Mouse (Mus musculus) B cell, adult 2 months (primary cell): ENCODE measurements at regions not wholly inside any gene's neighbourhood (a gene's known extent, or its start where the extent isn't known, plus 50 kb on each side); places are given as distances from the start of the nearest gene placed in this dataset.
A peak's percentile ranks its signal among the peaks of the same experiment; 100 is the strongest.

Source experiments
- DNase-seq, 2 experiments: peaks; one replicate each; pipeline ENCODE4 v3.0.0; 2022

GRCm38 (mm10) chr9:50395543-50395942 lies 50.8 kb upstream of the Rpl10-ps3 start:
- DNase-seq: no peak

DNA sequence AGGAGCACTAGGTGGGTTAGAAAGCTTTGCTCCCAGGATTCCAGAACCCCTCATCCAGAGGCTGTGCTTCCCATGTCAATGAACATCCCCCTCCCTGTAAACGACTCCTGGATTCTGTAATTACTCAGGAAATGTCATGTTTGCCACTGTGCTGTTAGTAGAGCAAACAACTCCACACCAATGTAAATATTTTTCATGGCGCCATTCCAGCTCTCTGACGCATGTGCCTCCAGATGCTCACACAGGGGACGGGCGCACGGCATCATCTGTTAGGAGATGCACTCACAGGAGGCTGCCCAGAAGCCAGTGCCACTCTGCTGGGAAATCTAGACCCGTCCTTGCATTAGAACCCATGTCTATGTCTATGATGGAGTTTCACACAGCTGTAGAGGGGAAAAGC lies 51.3 kb upstream of the Rpl10-ps3 start:
- DNase-seq: no peak

- DNase-seq: no peak
Observed at GRCm38 (mm10) chr9:50408396-50408795, 63.6 kb upstream of the Rpl10-ps3 start.

GRCm38 (mm10) chr9:50408845-50409244 lies 64.1 kb upstream of the Rpl10-ps3 start:
- DNase-seq: no peak

DNA sequence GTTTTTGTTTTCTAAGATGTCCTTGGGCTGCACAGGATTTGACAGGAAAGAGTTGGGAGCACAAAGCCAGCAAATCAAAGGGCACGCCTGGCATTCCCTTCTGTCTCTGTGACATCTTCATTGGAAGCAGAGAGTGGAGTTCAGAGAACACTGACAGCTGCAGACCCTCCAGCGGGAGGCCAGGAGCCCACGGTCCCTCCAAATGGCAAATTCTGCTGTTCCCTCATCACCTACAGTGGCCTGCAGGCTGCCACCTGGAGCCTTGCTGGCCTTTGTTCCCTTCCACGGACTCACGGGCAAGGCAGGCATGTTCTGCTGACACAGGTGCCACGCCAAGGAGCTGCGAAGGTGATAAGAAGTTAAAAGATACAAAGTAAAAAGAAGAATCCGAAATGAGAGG lies 68.2 kb upstream of the Rpl10-ps3 start:
- no peak for DNase-seq

DNA sequence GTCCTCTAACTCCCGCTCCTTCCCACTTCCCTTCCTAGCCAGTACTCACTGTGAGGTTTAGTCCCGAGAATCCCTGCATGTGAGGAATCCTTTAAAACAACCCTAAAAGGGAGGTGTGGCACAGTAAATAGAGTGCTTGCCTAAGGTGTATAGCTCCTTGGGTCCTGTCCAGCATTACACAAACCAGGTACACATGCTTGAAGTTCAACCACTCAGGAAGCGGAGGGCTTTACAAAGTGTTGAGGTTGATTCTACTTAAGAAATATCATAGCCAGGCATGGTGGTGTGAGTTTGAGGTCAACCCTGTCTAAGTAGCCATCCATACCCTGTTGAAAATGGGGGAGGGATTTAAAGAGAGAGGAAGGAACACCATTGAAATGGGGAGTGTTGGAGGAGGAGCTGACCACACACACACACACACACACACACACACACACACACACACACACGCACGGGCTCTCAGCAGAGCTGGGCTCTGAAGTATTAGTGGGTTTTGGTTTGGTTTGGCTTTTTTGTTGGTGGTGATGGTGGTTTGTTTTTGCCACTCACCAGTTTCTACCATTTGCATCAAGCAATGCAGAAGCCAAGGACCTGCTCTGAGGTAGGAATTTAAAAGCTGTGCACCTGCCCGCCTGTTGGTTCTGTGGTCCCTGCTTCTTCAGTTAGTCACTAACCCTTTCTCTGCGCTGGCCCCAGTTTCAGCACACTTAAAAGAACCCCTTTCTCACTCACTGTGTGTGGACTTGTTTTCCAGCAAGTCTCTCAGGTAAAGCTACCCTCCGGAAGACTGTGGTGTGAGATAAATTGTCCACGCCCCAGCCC lies 69.0 kb upstream of the Rpl10-ps3 start:
- no peak for DNase-seq

DNA sequence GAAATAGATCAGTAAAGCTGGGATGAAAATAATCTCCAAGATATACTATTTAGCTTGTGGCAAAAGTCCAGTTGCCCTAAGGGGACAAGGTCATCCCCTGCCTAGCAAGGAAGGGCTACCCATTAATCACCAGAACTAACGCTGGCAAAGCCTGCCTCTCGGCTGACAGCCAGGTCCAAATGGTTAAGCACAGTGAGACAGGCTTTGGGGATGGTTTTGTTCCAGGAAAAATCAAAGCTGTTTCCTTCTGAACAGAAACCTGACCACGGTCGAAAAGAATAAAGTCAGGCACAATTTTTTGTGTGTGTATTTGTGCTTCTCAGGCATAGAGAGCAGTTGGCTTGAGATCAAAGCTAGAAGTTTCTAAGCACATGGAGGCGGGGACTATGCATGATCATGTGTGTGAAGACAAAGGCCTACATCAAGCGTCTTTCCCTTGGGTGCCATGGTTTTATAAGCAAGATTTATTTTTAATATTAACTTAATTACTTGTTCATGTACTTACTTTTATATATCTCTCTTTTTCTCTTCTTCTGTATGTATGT lies 70.1 kb upstream of the Rpl10-ps3 start:
- DNase-seq: no peak

DNA sequence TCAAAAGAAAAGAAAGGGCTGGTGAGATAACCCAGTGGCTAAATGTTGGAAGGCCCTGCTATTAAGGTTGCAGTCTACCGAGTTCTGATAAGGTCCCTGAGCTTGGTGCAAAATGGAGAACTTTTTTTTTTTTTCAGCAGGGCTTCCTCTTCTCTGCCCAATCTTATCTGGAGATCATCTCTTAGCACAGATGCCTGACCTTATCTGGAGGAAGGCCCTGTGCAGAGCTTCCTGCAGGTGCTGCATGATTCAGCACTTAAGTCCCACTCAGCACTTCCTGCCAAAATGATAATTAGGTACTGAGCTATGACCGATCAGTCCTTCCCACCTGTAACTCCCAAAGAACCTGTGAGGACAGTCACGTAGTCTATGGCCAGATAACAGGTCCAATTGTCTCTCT lies 71.9 kb upstream of the Rpl10-ps3 start:
- DNase-seq: no peak

GRCm38 (mm10) chr9:50421061-50421460 lies 73.3 kb upstream of the Plet1 start:
- DNase-seq: peak; percentile 32 to 33

- no peak for DNase-seq
Observed at GRCm38 (mm10) chr9:50421572-50422285, 72.6 kb upstream of the Plet1 start.

DNA sequence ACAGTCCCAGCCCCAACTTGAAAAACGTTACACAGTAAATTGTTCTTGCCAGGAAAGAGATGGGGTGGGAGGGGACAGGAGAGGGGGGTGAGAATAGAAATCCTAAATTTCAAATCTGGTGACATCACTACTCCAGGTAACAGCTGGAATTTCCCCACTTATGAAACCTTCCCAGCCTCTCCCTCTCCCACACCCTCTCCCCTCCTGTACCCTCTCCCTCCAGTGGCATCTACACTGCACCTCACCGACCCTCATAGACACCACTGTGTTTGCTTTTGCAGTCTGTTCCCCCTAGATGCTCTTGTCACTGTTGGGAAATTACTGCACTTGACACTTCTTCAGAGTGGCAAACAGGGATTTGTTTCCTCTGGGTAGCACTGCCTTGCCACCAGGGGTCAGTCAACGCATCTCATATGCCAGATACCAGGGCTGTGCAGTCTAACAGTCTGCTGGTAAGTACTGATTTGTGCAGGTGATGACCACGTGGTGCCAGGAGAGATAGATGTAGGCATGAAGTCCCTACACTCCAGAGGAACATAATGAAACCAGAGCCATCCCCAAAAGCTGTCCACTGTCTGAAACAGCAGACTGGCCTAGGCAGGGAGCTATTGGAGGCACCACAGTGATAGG lies 68.3 kb upstream of the Plet1 start:
- DNase-seq: no peak

GRCm38 (mm10) chr9:50430147-50430546 lies 64.2 kb upstream of the Plet1 start:
- DNase-seq: no peak

- DNase-seq: no peak
Observed at GRCm38 (mm10) chr9:50433525-50433924, 60.8 kb upstream of the Plet1 start.

DNA sequence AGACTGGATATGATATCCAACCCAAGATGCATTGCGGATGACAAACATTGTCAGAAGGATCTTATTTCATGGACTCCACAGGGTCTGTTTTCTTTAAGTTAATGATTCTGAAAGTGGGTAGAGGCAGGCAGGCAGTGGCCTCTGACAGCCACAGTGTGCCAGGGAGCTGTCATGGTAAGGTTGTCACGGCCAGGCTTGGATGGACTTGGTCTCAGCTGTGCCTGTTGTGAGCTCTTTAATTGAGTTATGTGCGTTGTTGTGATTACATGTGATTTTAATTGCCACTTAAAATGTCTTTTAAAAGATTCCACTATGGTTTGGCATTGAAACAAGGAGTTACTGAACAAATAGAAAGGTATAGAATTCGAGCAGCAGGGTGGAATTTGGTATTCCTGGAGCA lies 60.3 kb upstream of the Plet1 start:
- DNase-seq: no peak

DNA sequence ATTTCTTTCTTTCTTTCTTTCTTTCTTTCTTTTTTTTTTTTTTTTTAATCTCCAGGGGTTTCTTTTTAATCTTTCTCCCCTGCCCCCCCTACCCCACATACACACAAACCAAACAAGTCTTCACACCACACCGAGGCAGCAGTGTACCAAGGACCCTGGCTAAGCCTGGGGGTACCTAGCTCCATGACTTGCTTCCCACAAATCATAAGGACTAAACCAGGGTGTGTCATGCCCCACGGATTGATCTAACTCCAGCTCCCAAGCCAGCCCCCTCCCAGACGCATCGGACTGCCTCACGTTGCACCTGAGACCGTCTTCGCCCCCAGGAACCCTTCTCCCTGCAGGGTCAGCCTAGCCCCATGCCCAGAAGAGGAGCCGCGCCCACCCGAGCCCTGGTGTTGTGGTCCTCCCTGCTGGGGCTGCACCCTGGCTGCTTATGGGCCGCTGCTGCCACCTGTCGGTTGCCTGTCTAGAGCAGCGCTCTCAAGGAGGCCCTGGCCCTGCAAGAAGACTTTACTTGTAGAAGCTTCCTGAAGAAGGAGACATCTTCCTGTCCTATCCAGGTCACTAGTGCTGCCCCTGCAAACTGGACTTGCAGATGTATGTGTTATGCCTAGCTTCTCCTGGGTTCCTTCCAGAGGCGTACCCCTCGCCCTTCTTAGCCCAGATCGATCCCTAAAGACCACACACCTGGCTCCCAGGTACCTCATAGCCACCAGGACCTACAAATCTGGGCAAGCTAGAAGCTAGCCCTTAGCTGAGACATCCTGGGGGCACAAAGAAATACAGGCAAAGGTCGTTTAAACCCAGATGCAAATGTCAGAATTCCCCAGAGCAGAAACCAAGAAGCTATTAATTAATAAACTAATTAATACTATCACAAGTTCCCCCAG lies 56.2 kb upstream of the Plet1 start:
- peak; percentile 33 to 34 for DNase-seq

DNA sequence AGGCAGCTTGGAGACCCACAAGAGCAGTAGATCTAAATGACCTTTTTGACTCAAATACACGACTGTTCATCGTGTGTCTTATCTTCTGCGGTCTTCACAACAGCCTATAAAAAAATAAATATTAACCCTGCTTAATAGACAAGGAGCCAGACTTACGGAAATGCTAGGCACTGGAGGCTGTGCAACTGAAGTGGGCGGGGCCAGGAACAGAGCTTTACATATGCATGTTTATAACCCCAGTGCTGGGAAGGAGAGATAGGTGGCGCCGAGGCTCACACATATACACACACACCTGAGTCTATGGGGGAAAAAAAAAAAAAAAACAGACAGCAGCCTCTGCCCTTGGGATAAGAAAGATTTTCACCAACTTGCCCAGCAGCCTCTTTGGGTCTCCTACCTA lies 55.6 kb upstream of the Plet1 start:
- DNase-seq: no peak

DNA sequence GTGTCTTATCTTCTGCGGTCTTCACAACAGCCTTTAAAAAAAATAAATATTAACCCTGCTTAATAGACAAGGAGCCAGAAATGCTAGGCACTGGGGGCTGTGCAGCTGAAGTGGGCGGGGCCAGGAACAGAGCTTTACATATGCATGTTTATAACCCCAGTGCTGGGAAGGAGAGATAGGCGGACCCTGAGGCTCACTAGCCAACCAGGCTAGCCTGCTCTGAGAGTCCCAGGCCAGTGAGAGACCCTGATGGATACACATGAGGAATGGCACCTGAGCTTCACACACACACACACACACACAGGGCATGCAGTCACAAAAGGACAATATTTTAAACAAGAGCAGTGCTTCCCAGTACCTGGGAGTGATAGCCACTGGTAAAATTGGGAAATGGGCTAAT lies 54.1 kb upstream of the Plet1 start:
- DNase-seq: no peak

GRCm38 (mm10) chr9:50440689-50441088 lies 53.6 kb upstream of the Plet1 start:
- no peak for DNase-seq

DNA sequence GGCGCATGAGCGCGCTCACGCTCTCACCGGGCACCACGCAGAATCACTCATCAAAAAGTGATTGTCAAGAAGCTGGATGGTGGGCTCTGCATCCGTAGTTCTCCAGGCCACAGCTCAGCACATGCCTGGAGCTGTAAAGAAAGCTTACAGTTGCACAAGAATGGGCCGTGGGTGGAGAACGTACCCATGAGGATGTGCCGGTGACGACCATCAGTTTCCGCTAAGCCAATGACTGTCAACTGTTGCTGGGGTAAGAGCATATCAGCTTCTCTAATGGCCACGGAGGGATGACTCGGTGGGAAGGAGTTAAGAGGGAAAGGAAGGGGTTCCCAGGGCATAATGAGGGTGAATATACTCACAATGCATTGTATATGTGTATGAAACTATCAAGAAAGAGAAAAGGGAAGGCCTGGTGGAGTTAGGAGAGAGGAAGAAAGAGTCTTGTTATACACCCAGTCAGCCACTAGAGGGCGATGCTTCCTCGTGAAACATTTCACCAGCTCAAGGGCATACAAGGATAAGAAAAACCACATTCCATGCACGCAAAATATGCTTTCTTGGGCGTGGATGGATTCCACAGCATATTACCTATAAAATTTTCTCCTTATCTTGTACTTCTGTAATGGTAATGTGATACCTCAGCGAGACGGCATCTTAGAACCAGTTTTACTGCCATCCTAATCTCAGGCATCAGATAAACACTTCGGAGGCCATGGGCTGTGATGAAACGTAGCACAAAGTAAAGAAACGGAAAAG lies 50.4 kb upstream of the Plet1 start:
- DNase-seq: peak; percentile 61 to 62
